Mouse (Mus musculus) embryonic facial prominence, embryonic 11.5 days (tissue): ENCODE results near the gene Clstn2. TPM values are rescaled to one million over a fixed set of nuclear protein-coding genes. Genes with fewer than 3 reads are reported as not detected.

Experiments
- ATAC-seq: fragments of 200-750 bp; cut with Nextera tagmentation; replicated peaks from 2 replicates; pipeline ENCODE4 v1.8.0; 2017; ENCODE audit warnings: low read depth; ENCODE audit not compliant: insufficient number of reproducible peaks, low FRiP score, low TSS enrichment
- DNase-seq: peaks from one replicate; pipeline ENCODE4 v3.0.0-alpha.2; 2015; ENCODE audit warnings: low spot score
- H3K27ac ChIP-seq: fragments of 300-500 bp; sonication (generic); replicated peaks from 2 replicates; pipeline ENCODE4 v1.5.1; 2014; ENCODE audit warnings: mild to moderate bottlenecking, low read depth, low read length, control low read depth
- H3K27me3 ChIP-seq: fragments of 300-500 bp; sonication (generic); 2 replicates; pipeline ENCODE4 v1.6.1; 2014; ENCODE audit warnings: mild to moderate bottlenecking, low read length, moderate library complexity, mixed read lengths; ENCODE audit not compliant: control insufficient read depth, insufficient read depth
- H3K36me3 ChIP-seq: fragments of 300-500 bp; sonication (generic); replicated peaks from 2 replicates; pipeline ENCODE4 v1.6.1; 2014; ENCODE audit warnings: low read depth, mild to moderate bottlenecking, low read length, moderate library complexity, mixed read lengths; ENCODE audit not compliant: control insufficient read depth, insufficient read depth
- H3K4me1 ChIP-seq: fragments of 300-500 bp; sonication (generic); 2 replicates; pipeline ENCODE4 v1.6.1; 2014; ENCODE audit warnings: low read length, mixed read lengths; ENCODE audit not compliant: control insufficient read depth, insufficient read depth
- H3K4me2 ChIP-seq: fragments of 300-500 bp; sonication (generic); 2 replicates; pipeline ENCODE4 v1.6.1; 2014; ENCODE audit warnings: low read depth, mild to moderate bottlenecking, control low read depth, low read length, moderate library complexity
- H3K4me3 ChIP-seq: fragments of 300-500 bp; sonication (generic); 2 replicates; pipeline ENCODE4 v1.5.1; 2014; ENCODE audit warnings: low read depth, low read length, control low read depth
- H3K9ac ChIP-seq: fragments of 300-500 bp; sonication (generic); replicated peaks from 2 replicates; pipeline ENCODE4 v1.6.1; 2014; ENCODE audit warnings: mild to moderate bottlenecking, control low read depth, low read length
- H3K9me3 ChIP-seq: fragments of 300-500 bp; sonication (generic); replicated peaks from 2 replicates; pipeline ENCODE4 v1.6.1; 2016; ENCODE audit warnings: mild to moderate bottlenecking, low read length, inconsistent platforms, mixed read lengths; ENCODE audit not compliant: control insufficient read depth
- WGBS: fragments of 180-500 bp; shearing (Covaris S2); extraction: QIAGEN DNeasy Blood & Tissue Kit; methylation state at CpG from one replicate; pipeline ENCODE4 v1.1.7; 2014; 5-methylcytosine and 5-hydroxymethylcytosine counted together
- polyA plus RNA-seq: library from polyadenylated mRNA; unstranded; fragments of >200 nt; fragmentation: Nextera tagmentation; extraction: Ambion mirVana; gene quantifications from 2 replicates; pipeline ENCODE4 v1.2.1, GENCODE M21; 2014

Gene Clstn2
- polyA plus RNA-seq, 1 experiment from 2014 or later, result 0.84 TPM

- no peaks in the 10 kb centered on the region for H3K27me3 ChIP-seq
- H3K4me1 ChIP-seq, result no peaks in the 10 kb centered on the region
- 89% methylated on average over 4 of the region's 4 CpGs for WGBS
- no peaks in the 10 kb centered on the region for H3K36me3 ChIP-seq
- ATAC-seq, result no peak
- H3K4me3 ChIP-seq, result no peak overlapping the region
- H3K9me3 ChIP-seq, result no peaks in the 10 kb centered on the region
- DNase-seq, result no peak
- no peak overlapping the region for H3K4me2 ChIP-seq
- no peak overlapping the region for H3K27ac ChIP-seq
- H3K9ac ChIP-seq, result no peak overlapping the region
Observed at GRCm38 (mm10) chr9:97763048-97763447, 269.9 kb downstream of the Clstn2 start.

- H3K27ac ChIP-seq, result no peak overlapping the region
- no peaks in the 10 kb centered on the region for H3K27me3 ChIP-seq
- no peak overlapping the region for H3K4me3 ChIP-seq
- no peaks in the 10 kb centered on the region for H3K4me1 ChIP-seq
- no peak for DNase-seq
- H3K4me2 ChIP-seq, result no peak overlapping the region
- H3K9me3 ChIP-seq, result no peaks in the 10 kb centered on the region
- 76% methylated on average over 7 of the region's 7 CpGs for WGBS
- H3K9ac ChIP-seq, result no peak overlapping the region
- no peaks in the 10 kb centered on the region for H3K36me3 ChIP-seq
- ATAC-seq, result no peak
Observed at GRCm38 (mm10) chr9:97755599-97756270, 277.2 kb downstream of the Clstn2 start.

- no peak overlapping the region for H3K4me2 ChIP-seq
- H3K27me3 ChIP-seq, result no peaks in the 10 kb centered on the region
- H3K9ac ChIP-seq, result no peak overlapping the region
- no peaks in the 10 kb centered on the region for H3K4me1 ChIP-seq
- no peaks in the 10 kb centered on the region for H3K36me3 ChIP-seq
- H3K9me3 ChIP-seq, result no peaks in the 10 kb centered on the region
- no peak overlapping the region for H3K4me3 ChIP-seq
- no peak overlapping the region for H3K27ac ChIP-seq
- ATAC-seq (no peak), DNase-seq (no peak)
- 76% methylated on average over 2 of the region's 2 CpGs for WGBS
Observed at GRCm38 (mm10) chr9:97753715-97754114, 279.3 kb downstream of the Clstn2 start.

- Histone ChIP-seq H3K9ac (no peak overlapping the region), H3K27me3 (no peaks in the 10 kb centered on the region), H3K4me3 (no peak overlapping the region), H3K4me1 (no peaks in the 10 kb centered on the region), H3K9me3 (no peaks in the 10 kb centered on the region), H3K4me2 (no peak overlapping the region), H3K36me3 (no peaks in the 10 kb centered on the region), H3K27ac (no peak overlapping the region)
- DNase-seq (no peak), ATAC-seq (no peak)
- 76% methylated on average over 2 of the region's 2 CpGs for WGBS
Observed at GRCm38 (mm10) chr9:97746574-97746973, 286.4 kb downstream of the Clstn2 start.

- H3K9ac ChIP-seq, result no peak overlapping the region
- no peak for DNase-seq
- 75% methylated on average over 3 of the region's 3 CpGs for WGBS
- no peak overlapping the region for H3K4me3 ChIP-seq
- H3K27me3 ChIP-seq, result no peaks in the 10 kb centered on the region
- ATAC-seq, result no peak
- no peaks in the 10 kb centered on the region for H3K9me3 ChIP-seq
- no peak overlapping the region for H3K4me2 ChIP-seq
- no peaks in the 10 kb centered on the region for H3K4me1 ChIP-seq
- no peak overlapping the region for H3K27ac ChIP-seq
- no peaks in the 10 kb centered on the region for H3K36me3 ChIP-seq
Observed at GRCm38 (mm10) chr9:97727715-97728486, 305.1 kb downstream of the Clstn2 start.

GRCm38 (mm10) chr9:97717728-97718127 lies 315.3 kb downstream of the Clstn2 start:
- no peak overlapping the region for H3K4me3 ChIP-seq
- H3K4me1 ChIP-seq, result no peaks in the 10 kb centered on the region
- H3K9me3 ChIP-seq, result no peaks in the 10 kb centered on the region
- no peak overlapping the region for H3K9ac ChIP-seq
- H3K27ac ChIP-seq, result no peak overlapping the region
- no peaks in the 10 kb centered on the region for H3K27me3 ChIP-seq
- H3K36me3 ChIP-seq, result no peaks in the 10 kb centered on the region
- no peak for DNase-seq
- ATAC-seq, result no peak
- H3K4me2 ChIP-seq, result no peak overlapping the region

- H3K36me3 ChIP-seq, result no peaks in the 10 kb centered on the region
- DNase-seq, result no peak
- 81% methylated on average over 7 of the region's 7 CpGs for WGBS
- H3K9ac ChIP-seq, result no peak overlapping the region
- no peak overlapping the region for H3K27ac ChIP-seq
- H3K27me3 ChIP-seq, result no peaks in the 10 kb centered on the region
- H3K4me1 ChIP-seq, result no peaks in the 10 kb centered on the region
- no peak overlapping the region for H3K4me3 ChIP-seq
- no peak overlapping the region for H3K4me2 ChIP-seq
- no peak for ATAC-seq
- H3K9me3 ChIP-seq, result no peaks in the 10 kb centered on the region
Observed at GRCm38 (mm10) chr9:97717005-97717404, 316.0 kb downstream of the Clstn2 start.

- Histone ChIP-seq H3K4me1 (no peaks in the 10 kb centered on the region), H3K36me3 (no peaks in the 10 kb centered on the region), H3K9me3 (no peaks in the 10 kb centered on the region), H3K27ac (no peak overlapping the region), H3K27me3 (no peaks in the 10 kb centered on the region), H3K9ac (no peak overlapping the region), H3K4me3 (no peak overlapping the region), H3K4me2 (no peak overlapping the region)
- WGBS, result 81% methylated on average over 3 of the region's 3 CpGs
- DNase-seq (no peak), ATAC-seq (no peak)
Observed at GRCm38 (mm10) chr9:97712888-97713287, 320.1 kb downstream of the Clstn2 start.
